Mouse (Mus musculus): ENCODE results near the gene C9orf72.
"Not testable (repeated sequence)": the region's sequence is repeated elsewhere in the genome, so short reads cannot be mapped to it uniquely, and the experiment has no call there.

Gene C9orf72

GRCm38 (mm10) chr4:35225734-35226495, at the start of gene C9orf72:
TSS of gene C9orf72 (minus strand) at chr4:35226175.
- peak; percentile 95 for DNase-seq

DNA sequence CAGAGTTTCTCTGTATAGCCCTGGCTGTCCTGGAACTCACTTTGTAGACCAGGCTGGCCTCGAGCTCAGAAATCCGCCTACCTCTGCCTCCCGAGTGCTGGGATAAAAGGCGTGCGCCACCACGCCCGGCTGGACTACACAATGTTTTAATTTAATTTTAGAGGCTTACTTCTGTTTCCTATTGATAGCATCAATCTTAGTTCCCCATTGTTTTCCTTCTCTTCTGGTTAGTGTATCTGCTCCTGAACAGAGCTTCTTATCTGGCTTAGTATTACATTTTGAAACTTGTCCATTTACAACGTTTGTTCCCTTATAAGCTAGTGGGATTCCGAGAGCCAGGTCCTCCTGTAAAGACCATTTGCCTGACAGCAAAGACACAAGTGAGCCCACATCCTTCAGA, 33.0 kb upstream of the C9orf72 start:
- DNase-seq = no peak

DNA sequence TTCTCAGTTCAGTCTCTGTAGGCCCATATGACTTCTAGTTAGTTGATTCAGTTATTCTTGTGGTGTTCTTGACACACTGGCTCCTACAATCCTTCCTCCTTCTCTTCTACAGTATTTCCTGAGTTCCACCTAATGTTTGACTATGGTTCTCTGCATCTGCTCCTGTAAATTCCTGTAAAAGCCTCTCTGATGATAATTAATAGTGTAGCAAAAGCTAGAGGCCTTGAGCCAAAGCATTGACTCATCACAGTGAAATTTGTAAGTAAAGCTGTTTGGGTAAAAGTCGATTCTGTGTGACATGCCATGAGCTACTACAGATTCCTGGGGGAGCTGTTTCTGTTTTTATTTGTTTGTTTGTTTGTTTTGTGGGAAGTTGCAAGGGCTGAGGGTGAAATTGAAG, 18.0 kb upstream of the C9orf72 start:
- no peak for DNase-seq

DNA sequence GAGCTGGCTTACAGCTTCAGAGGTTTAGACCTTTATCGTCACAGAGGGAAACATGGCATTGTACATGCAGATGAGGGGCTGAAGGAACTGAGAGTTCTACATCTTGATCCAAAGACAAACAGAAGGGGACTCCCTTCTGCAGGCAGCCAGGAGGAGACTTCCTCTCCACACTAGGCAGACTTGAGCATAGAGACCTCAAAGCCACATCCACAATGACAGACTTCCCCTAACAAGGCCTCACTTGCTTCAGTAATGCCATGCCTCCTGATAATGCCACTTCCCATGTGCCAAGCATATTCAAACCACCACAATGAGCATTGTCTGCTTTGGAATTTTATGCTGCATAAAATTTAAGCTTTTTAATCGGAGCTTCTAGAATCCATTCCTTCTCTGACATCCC, 15.8 kb upstream of the C9orf72 start:
- no peak for DNase-seq

DNA sequence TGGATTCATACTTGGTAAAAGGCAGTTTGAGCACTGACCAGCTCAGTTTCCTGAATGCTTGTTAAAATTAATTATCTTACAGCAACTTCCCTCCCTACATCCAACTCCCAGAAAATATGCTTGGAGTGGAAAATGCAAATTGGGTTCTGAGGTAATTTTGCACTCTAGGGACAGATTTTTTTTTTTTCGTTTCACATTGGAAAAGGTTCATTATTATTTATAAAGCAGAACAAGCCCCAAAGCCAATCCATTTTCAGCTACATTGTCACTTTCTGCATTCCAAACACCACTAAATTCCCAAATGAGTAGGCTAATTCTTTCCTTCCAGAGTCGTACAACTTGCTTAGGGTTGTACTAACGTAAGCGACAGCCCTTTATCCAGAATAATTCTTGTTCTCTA, 12.7 kb upstream of the C9orf72 start:
- no peak for DNase-seq

DNA sequence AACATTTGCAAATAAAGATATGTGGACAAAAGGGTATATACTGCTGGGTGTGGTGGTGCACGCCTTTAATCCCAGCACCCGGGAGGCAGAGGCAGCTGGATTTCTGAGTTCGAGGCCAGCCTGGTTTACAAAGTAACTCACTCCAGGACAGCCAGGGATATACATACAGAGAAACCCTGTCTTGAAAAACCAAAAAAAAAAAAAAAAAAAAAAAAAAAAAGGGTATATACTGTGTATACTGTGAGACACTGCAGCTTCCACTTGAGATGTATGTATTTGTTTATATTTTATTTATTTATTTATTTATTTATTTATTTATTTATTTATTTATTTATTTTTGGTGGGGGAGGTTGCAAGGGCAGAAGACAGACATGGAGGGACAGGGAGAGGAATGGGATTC, 12.3 kb upstream of the C9orf72 start:
- not testable (repeated sequence) for DNase-seq

GRCm38 (mm10) chr4:35236313-35236712, 10.3 kb upstream of the C9orf72 start:
- no peak for DNase-seq

- DNase-seq = no peak
Measured at GRCm38 (mm10) chr4:35228260-35228659, 2.3 kb upstream of the C9orf72 start.

GRCm38 (mm10) chr4:35226496-35226992, 569 bp upstream of the C9orf72 start:
- DNase-seq = no peak

- DNase-seq = peak; percentile 33
Measured at GRCm38 (mm10) chr4:35225141-35225733, 738 bp downstream of the C9orf72 start.

DNA sequence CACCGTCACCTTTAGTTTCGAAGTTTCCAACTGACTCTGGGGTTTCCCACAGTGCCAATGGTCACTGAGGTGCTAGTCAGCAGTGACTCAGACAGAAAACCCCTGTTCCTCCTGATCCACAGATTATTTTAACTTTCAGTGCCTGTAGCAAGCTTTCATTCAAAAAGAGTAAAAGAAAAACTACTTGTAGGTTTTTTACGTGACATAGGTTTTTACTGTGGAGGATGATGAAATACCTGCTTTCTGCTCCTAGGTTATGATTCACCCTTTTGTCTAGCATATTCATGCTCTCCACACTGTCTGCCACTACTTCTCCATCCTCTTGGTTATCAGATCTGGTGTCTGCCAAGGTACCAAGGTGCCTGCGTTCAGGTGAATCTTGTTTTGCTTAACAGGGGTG, 1.9 kb downstream of the C9orf72 start:
- no peak for DNase-seq

DNA sequence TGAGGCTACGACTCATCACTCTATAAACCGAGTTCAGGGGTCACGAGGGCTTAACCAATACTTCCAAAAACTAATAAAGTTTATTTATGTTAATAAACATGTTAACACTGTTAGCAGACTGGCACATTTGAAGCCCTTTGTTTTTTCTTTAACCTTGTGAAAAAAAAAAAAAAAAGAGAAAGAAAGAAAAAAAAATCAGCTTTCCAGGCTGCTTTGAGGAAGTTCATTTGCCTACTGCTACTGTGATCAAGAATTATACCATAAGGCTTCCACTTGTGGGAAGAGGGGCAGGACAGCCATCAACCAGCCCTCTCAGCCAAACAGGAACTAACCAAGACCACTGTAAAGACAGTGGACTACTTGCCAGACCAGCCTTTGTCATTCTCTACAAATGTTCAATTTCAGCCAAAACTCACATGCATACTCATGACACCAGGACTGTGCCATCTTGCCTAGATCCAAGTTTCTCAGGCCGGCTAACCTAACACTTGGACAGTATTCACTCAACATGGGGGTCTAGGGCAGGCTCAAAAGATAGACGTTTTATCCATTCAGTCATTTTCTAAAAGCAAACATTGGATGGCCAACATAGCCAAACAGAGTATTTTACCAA, 2.5 kb downstream of the C9orf72 start:
- no peak for DNase-seq

- no peak for DNase-seq
Measured at GRCm38 (mm10) chr4:35221903-35222302, 4.1 kb downstream of the C9orf72 start.

- no peak for DNase-seq
Measured at GRCm38 (mm10) chr4:35221131-35221530, 4.8 kb downstream of the C9orf72 start.

GRCm38 (mm10) chr4:35220108-35220731, 5.8 kb downstream of the C9orf72 start:
- DNase-seq = no peak

- DNase-seq = no peak
Measured at GRCm38 (mm10) chr4:35204659-35205058, 21.3 kb downstream of the C9orf72 start.

- DNase-seq = no peak
Measured at GRCm38 (mm10) chr4:35203724-35204123, 22.3 kb downstream of the C9orf72 start.

DNA sequence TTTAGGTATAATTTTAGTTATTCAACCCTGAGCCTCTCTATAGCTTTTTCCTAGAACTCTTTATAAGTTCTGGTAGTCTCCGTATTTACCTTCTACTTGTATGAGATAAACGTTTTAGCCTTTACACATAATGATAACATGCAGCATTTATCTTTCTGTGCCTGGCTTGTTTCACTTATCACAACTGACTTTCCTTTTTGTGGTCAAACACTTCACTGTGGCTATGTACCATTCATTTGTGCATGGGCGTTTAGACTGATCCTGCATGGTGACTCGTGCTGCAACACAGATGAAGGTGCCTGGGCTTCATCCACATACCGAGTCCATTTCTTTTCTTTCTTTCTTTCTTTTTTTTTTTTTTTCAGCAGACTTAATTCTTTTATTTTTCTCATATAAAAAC, 24.3 kb downstream of the C9orf72 start:
- DNase-seq = no peak

GRCm38 (mm10) chr4:35192725-35193124, 33.2 kb downstream of the C9orf72 start:
- DNase-seq = no peak

GRCm38 (mm10) chr4:35189794-35190193, 36.2 kb downstream of the C9orf72 start:
- no peak for DNase-seq

- DNase-seq = no peak
Measured at GRCm38 (mm10) chr4:35187617-35188326, 38.2 kb downstream of the C9orf72 start.

- no peak for DNase-seq
Measured at GRCm38 (mm10) chr4:35177926-35178645, 47.9 kb downstream of the C9orf72 start.
